Mouse (Mus musculus) liver, postnatal 0 days (tissue): ENCODE measurements around the gene Car5a.

Source experiments
- CTCF ChIP-seq: sonication (generic); IDR thresholded peaks from 2 replicates; pipeline ENCODE4 v1.5.1; 2016; ENCODE audit warnings: antibody characterized with exemption, low read depth
- EP300 ChIP-seq: IDR thresholded peaks from 2 replicates; pipeline ENCODE4 v1.6.1; 2016; ENCODE audit warnings: antibody characterized with exemption, low read depth, mild to moderate bottlenecking

GRCm38 (mm10) chr8:121968542-121968941 lies 23.8 kb upstream of the Car5a start:
- TF ChIP-seq CTCF (no peak), EP300 (no peak)
